Mouse (Mus musculus): ENCODE measurements at regions not wholly inside any gene's neighbourhood (a gene's known extent, or its start where the extent isn't known, plus 50 kb on each side); places are given as distances from the start of the nearest gene placed in this dataset.

- TF ChIP-seq CTCF (conservative IDR thresholded peaks at IDR 0.05; ENCODE audit: insufficient read depth, insufficient read length, low read depth, low read length): no peak
- no peak for TF ChIP-seq POLR2A (IDR thresholded peaks at IDR 0.05; ENCODE audit: low read depth, low read length)
Observed at GRCm38 (mm10) chr8:34486433-34487096, 375.0 kb upstream of the Gm10131 start.
